Mouse (Mus musculus): ENCODE measurements around the gene Ltb. TPM values are rescaled to one million over a fixed set of nuclear protein-coding genes. Genes with fewer than 3 reads are reported as not detected.

The Ltb gene
- total and polyA plus RNA-seq, 3 experiments, result 1.1 to 1.5 TPM; not detected in 1

GRCm38 (mm10) chr17:35226561-35227046, 32.4 kb downstream of the Ltb start:
- DNase-seq (ENCODE audit: low read depth, low spot score), result no peak
- Histone ChIP-seq H3K36me3 (ENCODE audit: control insufficient read depth in 1 of 2, insufficient read depth in 2 of 2, low read length in 2 of 2) (peaks cover 0 to 14% of the 10 kb centered on the region in 2 experiments; a peak in 2 of 4 replicates), H3K27ac (ENCODE audit: control insufficient read depth, low read depth, low read length) (no peak overlapping the region), H3K4me3 (ENCODE audit: control insufficient read depth in 1 of 2, insufficient read depth in 1 of 2, low read depth in 2 of 2, low read length in 2 of 2) (no peak overlapping the region), H3K27me3 (ENCODE audit: control insufficient read depth in 1 of 2, insufficient read depth in 2 of 2, low read length in 2 of 2) (no peaks in the 10 kb centered on the region), H3K4me1 (ENCODE audit: control insufficient read depth in 1 of 2, insufficient read depth in 2 of 2, low read length in 2 of 2) (no peaks in the 10 kb centered on the region), H3K9ac (ENCODE audit: control insufficient read depth, low read depth, low read length, poor library complexity, severe bottlenecking) (no peak overlapping the region), H3K79me2 (ENCODE audit: control insufficient read depth, insufficient read depth, low read length, poor library complexity) (peaks cover 10% of the 10 kb centered on the region), H3K9me3 (replicated peaks; ENCODE audit: insufficient read depth, low read length) (no peaks in the 10 kb centered on the region)
- TF ChIP-seq CTCF (IDR thresholded peaks at IDR 0.05 in 2 of 3, conservative IDR thresholded peaks at IDR 0.05 in 1 of 3; ENCODE audit: control insufficient read depth in 1 of 3, insufficient read depth in 1 of 3, low read depth in 2 of 3, low read length in 3 of 3, poor library complexity in 1 of 3, severe bottlenecking in 1 of 3), result peak in 1 of 3 experiments; percentile 19; a peak in 1 of 6 replicates
- no peak for TF ChIP-seq USF1 (IDR thresholded peaks at IDR 0.05; ENCODE audit: low read depth, low read length)
- TF ChIP-seq GABPA (IDR thresholded peaks at IDR 0.05; ENCODE audit: low read depth, low read length), result no peak
- no peak for TF ChIP-seq NELFE (IDR thresholded peaks at IDR 0.05; ENCODE audit: low read depth, low read length)

- no peak overlapping the region for H3K27ac ChIP-seq (ENCODE audit: control insufficient read depth, low read depth, low read length)
- H3K9me3 ChIP-seq (replicated peaks; ENCODE audit: insufficient read depth, low read length), result no peaks in the 10 kb centered on the region
- no peak overlapping the region for H3K4me3 ChIP-seq (ENCODE audit: control insufficient read depth in 1 of 2, insufficient read depth in 1 of 2, low read depth in 2 of 2, low read length in 2 of 2)
- peaks cover 27% of the 10 kb centered on the region for H3K79me2 ChIP-seq (ENCODE audit: control insufficient read depth, insufficient read depth, low read length, poor library complexity)
- peaks cover 0 to 9% of the 10 kb centered on the region in 2 experiments; a peak in 2 of 4 replicates for H3K4me1 ChIP-seq (ENCODE audit: control insufficient read depth in 1 of 2, insufficient read depth in 2 of 2, low read length in 2 of 2)
- H3K27me3 ChIP-seq (ENCODE audit: control insufficient read depth in 1 of 2, insufficient read depth in 2 of 2, low read length in 2 of 2), result no peaks in the 10 kb centered on the region
- no peak for DNase-seq (ENCODE audit: low read depth, low spot score)
- H3K9ac ChIP-seq (ENCODE audit: control insufficient read depth, low read depth, low read length, poor library complexity, severe bottlenecking), result no peak overlapping the region
- TF ChIP-seq KAT2A (conservative IDR thresholded peaks at IDR 0.05; ENCODE audit: low read depth, low read length), result no peak
- no peak for TF ChIP-seq TCF12 (IDR thresholded peaks at IDR 0.05; ENCODE audit: low read depth, low read length)
- no peak for TF ChIP-seq RCOR1 (IDR thresholded peaks at IDR 0.05; ENCODE audit: low read depth, low read length)
- no peak for TF ChIP-seq HCFC1 (IDR thresholded peaks at IDR 0.05; ENCODE audit: low read depth, low read length)
- TF ChIP-seq POLR2AphosphoS2 (IDR thresholded peaks at IDR 0.05; ENCODE audit: low read length), result no peak
- peaks cover 6 to 13% of the 10 kb centered on the region in 2 experiments for H3K36me3 ChIP-seq (ENCODE audit: control insufficient read depth in 1 of 2, insufficient read depth in 2 of 2, low read length in 2 of 2)
Observed at GRCm38 (mm10) chr17:35231022-35231421, 36.8 kb downstream of the Ltb start.

GRCm38 (mm10) chr17:35232043-35232442, 37.8 kb downstream of the Ltb start:
- peak; percentile 78 for DNase-seq (ENCODE audit: low read depth, low spot score)
- Histone ChIP-seq H3K36me3 (ENCODE audit: control insufficient read depth in 1 of 2, insufficient read depth in 2 of 2, low read length in 2 of 2) (peaks cover 6 to 13% of the 10 kb centered on the region in 2 experiments), H3K27me3 (ENCODE audit: control insufficient read depth in 1 of 2, insufficient read depth in 2 of 2, low read length in 2 of 2) (no peaks in the 10 kb centered on the region), H3K27ac (ENCODE audit: control insufficient read depth, low read depth, low read length) (no peak overlapping the region), H3K9ac (ENCODE audit: control insufficient read depth, low read depth, low read length, poor library complexity, severe bottlenecking) (no peak overlapping the region), H3K4me1 (ENCODE audit: control insufficient read depth in 1 of 2, insufficient read depth in 2 of 2, low read length in 2 of 2) (peaks cover 0 to 9% of the 10 kb centered on the region in 2 experiments; a peak in 2 of 4 replicates), H3K9me3 (replicated peaks; ENCODE audit: insufficient read depth, low read length) (no peaks in the 10 kb centered on the region), H3K79me2 (ENCODE audit: control insufficient read depth, insufficient read depth, low read length, poor library complexity) (peaks cover 27% of the 10 kb centered on the region), H3K4me3 (ENCODE audit: control insufficient read depth in 1 of 2, insufficient read depth in 1 of 2, low read depth in 2 of 2, low read length in 2 of 2) (no peak overlapping the region)
- 0 out of 2 replicates have a peak, but pooled peaks have one; percentile 13 for TF ChIP-seq ELF1 (IDR thresholded peaks at IDR 0.05; ENCODE audit: low read depth, low read length)
- no peak for TF ChIP-seq USF1 (IDR thresholded peaks at IDR 0.05; ENCODE audit: low read depth, low read length)
- no peak for TF ChIP-seq TCF12 (IDR thresholded peaks at IDR 0.05; ENCODE audit: low read depth, low read length)
- no peak for TF ChIP-seq NELFE (IDR thresholded peaks at IDR 0.05; ENCODE audit: low read depth, low read length)
- peak; percentile 29; the same call in 1 of the 2 replicates for TF ChIP-seq MAX (IDR thresholded peaks at IDR 0.05; ENCODE audit: low read length)
- no peak for TF ChIP-seq MAZ (IDR thresholded peaks at IDR 0.05; ENCODE audit: low read depth, low read length)
- TF ChIP-seq USF2 (IDR thresholded peaks at IDR 0.05; ENCODE audit: borderline replicate concordance in 1 of 2, insufficient read depth in 1 of 2, low read depth in 1 of 2, low read length in 2 of 2), result no peak
- no peak for TF ChIP-seq ZKSCAN1 (IDR thresholded peaks at IDR 0.05; ENCODE audit: low read depth, low read length)
- no peak for TF ChIP-seq BHLHE40 (IDR thresholded peaks at IDR 0.05; ENCODE audit: borderline replicate concordance, low read depth, low read length)
- TF ChIP-seq ZC3H11A (IDR thresholded peaks at IDR 0.05; ENCODE audit: low read depth, low read length), result peak; percentile 86
- TF ChIP-seq GABPA (IDR thresholded peaks at IDR 0.05; ENCODE audit: low read depth, low read length), result no peak
- 0 out of 2 replicates have a peak, but pooled peaks have one; percentile 21 for TF ChIP-seq HCFC1 (IDR thresholded peaks at IDR 0.05; ENCODE audit: low read depth, low read length)
- TF ChIP-seq UBTF (IDR thresholded peaks at IDR 0.05; ENCODE audit: borderline replicate concordance, insufficient read depth, low read depth, low read length), result no peak
- no peak for TF ChIP-seq POLR2AphosphoS2 (IDR thresholded peaks at IDR 0.05; ENCODE audit: low read length)
- TF ChIP-seq CHD1 (IDR thresholded peaks at IDR 0.05; ENCODE audit: low read depth, low read length), result no peak
- TF ChIP-seq SIN3A (IDR thresholded peaks at IDR 0.05; ENCODE audit: low read length), result peak; percentile 65; the same call in 1 of the 2 replicates
- TF ChIP-seq MYB (IDR thresholded peaks at IDR 0.05; ENCODE audit: low read depth, low read length), result no peak
- no peak for TF ChIP-seq POLR2A (IDR thresholded peaks at IDR 0.05; ENCODE audit: control insufficient read depth in 1 of 2, insufficient read depth in 1 of 2, low read depth in 1 of 2, low read length in 2 of 2, poor library complexity in 1 of 2)
- no peak for TF ChIP-seq ZMIZ1 (IDR thresholded peaks at IDR 0.05; ENCODE audit: low read depth, low read length)
- no peak for TF ChIP-seq NRF1 (IDR thresholded peaks at IDR 0.05; ENCODE audit: insufficient read depth, low read depth, low read length, poor library complexity, severe bottlenecking)
- peak; percentile 83 for TF ChIP-seq RAD21 (IDR thresholded peaks at IDR 0.05; ENCODE audit: low read depth, low read length)
